Mouse (Mus musculus): Measurements from ENCODE around the gene Rgl2. TPM values are rescaled to one million over a fixed set of nuclear protein-coding genes. Genes with fewer than 3 reads are reported as not detected.

Gene Rgl2
- total RNA-seq, 2 experiments from 2014 or later: 29.3 to 40.2 TPM

DNA sequence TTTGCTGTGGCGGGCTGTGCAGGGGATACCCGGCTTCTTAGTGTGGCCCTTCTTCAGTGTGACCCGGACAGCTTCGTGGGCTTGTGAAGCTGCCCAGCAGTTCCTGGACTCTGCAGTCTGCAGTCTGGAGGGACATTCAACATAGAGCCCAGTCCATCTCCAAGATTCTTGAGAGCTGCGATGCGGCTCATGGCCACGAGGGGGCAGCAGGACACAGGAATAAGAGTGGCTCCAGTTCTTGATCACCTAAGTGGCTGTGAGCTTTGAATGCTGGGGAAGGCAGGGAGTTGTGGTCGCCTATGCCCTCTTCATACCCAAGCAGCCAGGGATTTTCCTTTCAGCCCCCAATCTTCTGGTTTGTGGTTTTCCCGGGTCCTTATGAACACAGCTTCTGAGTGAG, 39.1 kb downstream of the Rgl2 start:
- peak; percentile 78 for DNase-seq

DNA sequence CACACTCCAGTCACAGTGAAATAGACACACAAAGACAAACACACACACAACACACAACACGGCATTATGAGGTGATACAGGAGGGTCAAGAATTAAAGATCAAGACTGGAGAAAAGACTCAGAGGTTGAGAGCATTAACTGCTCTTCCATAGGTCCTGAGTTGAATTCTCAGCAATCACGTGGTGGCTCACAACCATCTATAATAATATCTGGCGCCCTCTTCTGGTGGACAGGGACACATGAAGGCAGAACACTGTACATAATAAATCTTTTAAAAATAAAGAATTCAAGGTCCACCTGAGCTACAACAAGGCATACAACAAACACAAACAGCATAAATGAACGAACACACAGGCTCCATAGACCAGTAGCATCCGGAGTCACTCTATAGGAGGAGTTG, 39.6 kb downstream of the Rgl2 start:
- no peak for DNase-seq

- no peak for DNase-seq
These were observed 40.1 kb downstream of the Rgl2 start for GRCm38 (mm10) chr17:33969394-33969793.

DNA sequence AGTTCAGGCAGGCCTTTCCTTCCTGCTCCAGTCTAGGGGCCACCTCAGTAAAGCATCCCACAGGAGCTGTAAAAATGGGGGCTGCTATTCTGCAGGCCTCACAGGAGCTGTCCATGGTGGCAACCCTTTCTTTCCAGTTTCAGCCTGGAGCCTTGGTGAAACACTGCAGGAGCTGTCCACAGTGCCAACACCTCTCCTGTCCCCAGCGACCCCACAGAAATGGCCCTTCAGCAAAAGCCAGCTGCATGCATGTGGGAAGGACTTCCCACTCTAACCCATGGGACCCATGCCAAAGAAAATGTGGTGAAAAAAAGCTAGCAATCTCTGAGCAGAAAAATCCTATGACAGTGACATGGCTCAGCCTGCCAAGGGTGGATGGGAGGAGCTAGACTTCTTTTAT, 43.3 kb downstream of the Rgl2 start:
- no peak for DNase-seq

GRCm38 (mm10) chr17:33973572-33973971, 44.2 kb downstream of the Rgl2 start:
- no peak for DNase-seq

- DNase-seq: no peak
These were observed 48.7 kb downstream of the Rgl2 start for GRCm38 (mm10) chr17:33977861-33978557.

DNA sequence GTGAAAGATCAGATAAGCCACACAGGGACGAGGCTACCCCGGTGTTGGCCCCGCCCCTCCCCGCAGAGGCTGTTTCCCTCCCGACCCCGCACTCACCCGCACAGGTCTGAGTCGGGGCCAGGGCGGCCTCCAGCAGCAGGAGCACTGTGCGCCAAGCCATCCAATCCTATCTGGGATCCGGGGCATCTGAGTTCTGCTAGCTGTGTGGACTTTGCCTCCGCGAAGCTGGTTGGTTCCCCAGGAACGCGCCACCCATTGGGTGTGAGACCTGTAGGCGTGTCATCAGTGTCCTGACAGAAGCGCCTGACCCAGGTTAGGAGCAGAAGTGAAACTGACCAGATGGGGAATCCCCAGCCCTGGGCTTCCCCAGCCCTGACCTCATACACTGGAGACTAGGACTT, 49.3 kb downstream of the Rgl2 start:
- DNase-seq: peak; percentile 54

GRCm38 (mm10) chr17:33979512-33980050, 50.2 kb downstream of the Rgl2 start:
- DNase-seq: no peak

DNA sequence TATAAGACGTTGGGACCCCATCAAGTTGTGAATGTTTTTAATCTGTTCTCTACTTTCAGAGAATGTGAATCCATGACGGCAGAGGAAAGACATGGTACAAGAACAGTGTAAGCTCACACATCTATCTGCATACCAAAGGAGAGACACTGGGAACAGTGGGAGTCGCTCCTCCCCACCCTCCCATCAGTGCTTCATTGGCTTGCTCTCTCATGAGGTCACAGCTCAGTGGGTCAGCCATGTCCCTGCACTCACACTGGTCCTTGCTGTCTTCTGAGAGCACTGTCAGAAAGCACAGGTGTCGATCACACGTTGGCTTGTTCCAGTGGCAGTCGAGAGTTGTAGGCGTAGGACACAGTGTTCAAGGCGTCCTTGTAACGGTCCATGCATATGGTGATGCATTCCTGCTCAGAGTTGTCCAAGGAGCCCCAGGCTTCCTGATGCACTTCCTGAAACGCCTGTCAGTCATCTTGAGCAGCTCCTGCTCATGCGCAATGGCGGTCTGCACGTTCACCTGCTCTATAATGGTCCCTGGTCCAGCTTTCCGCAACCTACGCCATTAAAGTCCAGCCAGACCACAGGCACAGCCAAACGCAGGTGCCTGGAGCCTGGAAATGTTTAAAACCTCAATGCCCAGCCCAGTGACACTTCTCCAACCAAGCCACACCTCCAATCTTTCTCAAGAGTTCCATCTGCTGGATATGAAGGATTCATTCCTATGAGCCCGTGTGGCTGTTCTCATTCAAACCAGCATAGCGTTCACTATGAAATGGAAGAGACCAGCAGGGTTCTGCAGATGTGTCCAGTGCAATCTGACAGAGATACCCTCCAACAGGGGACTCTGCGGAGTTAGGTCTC, 51.1 kb downstream of the Rgl2 start:
- DNase-seq: no peak

GRCm38 (mm10) chr17:33981192-33981909, 52.0 kb downstream of the Rgl2 start:
- DNase-seq: peak; percentile 71

DNA sequence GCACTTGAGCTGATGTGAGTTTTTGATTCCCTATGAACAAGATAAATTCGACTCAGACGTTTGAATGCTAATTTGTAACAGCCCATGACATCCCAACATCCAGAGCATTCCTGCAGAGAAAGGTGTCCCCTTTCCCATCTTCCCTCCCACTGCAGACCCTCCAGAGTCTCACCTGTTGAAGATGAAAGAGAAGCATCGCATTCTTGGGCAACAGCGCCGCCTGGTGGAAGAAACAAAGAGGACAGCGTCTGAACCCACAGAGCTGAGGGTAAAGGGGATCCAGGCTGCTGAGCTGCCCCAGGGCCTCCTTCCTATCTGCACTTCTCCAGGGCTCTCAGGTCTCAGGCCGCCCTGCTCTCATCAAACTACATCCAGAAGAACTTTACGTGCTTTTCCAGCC, 52.8 kb downstream of the Rgl2 start:
- DNase-seq: peak; percentile 60

Small RNAs within 50 kb of the gene (microRNA-seq; reads per million reads assigned to microRNA genes)
- gene Gm27740: 0 reads per million in 2 experiments

Other genes starting within 250 kb of the Rgl2 start
- 100 to 1,000 TPM in 1 of 2 experiments, 10 to 100 TPM in 1; 85.1 to 108 TPM for gene Hnrnpm, start 242.7 kb upstream of the Rgl2 start, total RNA-seq (2021)
- gene March2, start 210.9 kb upstream of the Rgl2 start, total RNA-seq (2021): 10 to 100 TPM; 73.2 to 77.9 TPM
- gene Rab11b, start 169.0 kb upstream of the Rgl2 start, total RNA-seq (2021): 100 to 1,000 TPM; 166 to 186 TPM
- 10 to 100 TPM; 22.7 to 36.0 TPM for gene Angptl4, start 147.7 kb upstream of the Rgl2 start, total RNA-seq (2021)
- gene Kank3, start 119.0 kb upstream of the Rgl2 start, total RNA-seq (2021): 10 to 100 TPM; 27.6 to 33.3 TPM
- gene Rps28, start 105.0 kb upstream of the Rgl2 start, total RNA-seq (2021): 1,000 to 10,000 TPM; 1,176 to 1,238 TPM
- 100 to 1,000 TPM; 322 to 360 TPM for gene Ndufa7, start 105.0 kb upstream of the Rgl2 start, total RNA-seq (2021)
- gene Cd320, start 86.5 kb upstream of the Rgl2 start, total RNA-seq (2021): 10 to 100 TPM; 15.0 to 16.5 TPM
- not detected for gene Gm7029, start 55.7 kb upstream of the Rgl2 start, total RNA-seq (2021)
- 10 to 100 TPM in 1 of 2 experiments, 1 to 10 TPM in 1; 8.0 to 10.6 TPM for gene Kifc1, start 38.9 kb upstream of the Rgl2 start, total RNA-seq (2021)
- not detected for gene Platr17, start 24.4 kb upstream of the Rgl2 start, total RNA-seq (2021)
- gene Daxx, start 20.1 kb upstream of the Rgl2 start, total RNA-seq (2021): 10 to 100 TPM; 12.1 to 13.5 TPM
- gene Tapbp, start 13.6 kb upstream of the Rgl2 start, total RNA-seq (2021): 10 to 100 TPM; 40.7 to 41.3 TPM
- 10 to 100 TPM; 18.9 to 21.9 TPM for gene Zbtb22, start 13.6 kb upstream of the Rgl2 start, total RNA-seq (2021)
- gene Pfdn6, start 10.8 kb downstream of the Rgl2 start, total RNA-seq (2021): 10 to 100 TPM; 65.3 to 67.0 TPM
- gene Wdr46, start 11.1 kb downstream of the Rgl2 start, total RNA-seq (2021): 10 to 100 TPM; 15.7 TPM
- gene B3galt4, start 21.9 kb downstream of the Rgl2 start, total RNA-seq (2021): 1 to 10 TPM; 2.3 to 2.6 TPM
- gene Vps52, start 26.3 kb downstream of the Rgl2 start, total RNA-seq (2021): 10 to 100 TPM; 30.3 to 33.2 TPM
- gene Rps18, start 26.5 kb downstream of the Rgl2 start, total RNA-seq (2021): 100 to 1,000 TPM; 649 to 675 TPM
- 10 to 100 TPM; 38.9 to 46.7 TPM for gene H2-K1, start 70.8 kb downstream of the Rgl2 start, total RNA-seq (2021)
- 10 to 100 TPM; 13.4 to 18.0 TPM for gene Ring1, start 95.1 kb downstream of the Rgl2 start, total RNA-seq (2021)
- 10 to 100 TPM; 50.5 to 63.2 TPM for gene H2-Ke6, start 98.5 kb downstream of the Rgl2 start, total RNA-seq (2021)
- 10 to 100 TPM; 64.1 to 75.4 TPM for gene Slc39a7, start 102.1 kb downstream of the Rgl2 start, total RNA-seq (2021)
- gene Rxrb, start 102.3 kb downstream of the Rgl2 start, total RNA-seq (2021): 10 to 100 TPM; 40.7 to 43.1 TPM
- gene Col11a2, start 109.9 kb downstream of the Rgl2 start, total RNA-seq (2021): 100 to 1,000 TPM in 1 of 2 experiments, 10 to 100 TPM in 1; 72.0 to 106 TPM
- gene H2-Oa, start 162.8 kb downstream of the Rgl2 start, total RNA-seq (2021): not detected
- gene H2-DMa, start 190.0 kb downstream of the Rgl2 start, total RNA-seq (2021): 1 to 10 TPM; 4.6 to 6.1 TPM
- gene Brd2, start 193.1 kb downstream of the Rgl2 start, total RNA-seq (2021): 100 to 1,000 TPM in 1 of 2 experiments, 10 to 100 TPM in 1; 91.9 to 114 TPM
- under 1 TPM; 0.25 to 0.61 TPM for gene H2-DMb2, start 213.8 kb downstream of the Rgl2 start, total RNA-seq (2021)
- gene H2-DMb1, start 223.5 kb downstream of the Rgl2 start, total RNA-seq (2021): 1 to 10 TPM; 1.4 to 1.8 TPM

Data from gastrocnemius, postnatal 10 days (tissue).